Mouse (Mus musculus) monocyte, adult 5-6 weeks (primary cell): ENCODE data around the gene Prss38. TPM values are rescaled to one million over a fixed set of nuclear protein-coding genes. Genes with fewer than 3 reads are reported as not detected.

Source experiments
- ATAC-seq: fragments of 153-309, 156-312 bp; replicated peaks from 2 replicates; pipeline ENCODE4 v1.8.0; 2017; ENCODE audit warnings: mild to moderate bottlenecking; ENCODE audit not compliant: low TSS enrichment, insufficient number of reproducible peaks, severe bottlenecking, poor library complexity, low FRiP score
- total RNA-seq: library from RNA; stranded (forward); fragments of 200-1000, 200-491, 200-594 nt; gene quantifications from 3 replicates; pipeline ENCODE4 v1.2.3, GENCODE M21; 2017

The Prss38 gene
- total RNA-seq = not detected in 3 replicates

GRCm38 (mm10) chr11:59375475-59375874 is at the start of gene Prss38:
Gene Prss38 (minus strand): TSS chr11:59375657.
- no peak for ATAC-seq

- no peak for ATAC-seq
Measured at GRCm38 (mm10) chr11:59423010-59423588, 47.6 kb upstream of the Prss38 start.

GRCm38 (mm10) chr11:59421967-59422366 is 46.5 kb upstream of the Prss38 start:
- ATAC-seq = no peak

GRCm38 (mm10) chr11:59421436-59421835 is 46.0 kb upstream of the Prss38 start:
- ATAC-seq = 0 out of 2 replicates have a peak, but pooled peaks have one; percentile 10

GRCm38 (mm10) chr11:59418708-59419107 is 43.3 kb upstream of the Prss38 start:
- peak; percentile 47 for ATAC-seq

GRCm38 (mm10) chr11:59412999-59413863 is 37.8 kb upstream of the Prss38 start:
- no peak for ATAC-seq

GRCm38 (mm10) chr11:59412058-59412457 is 36.6 kb upstream of the Prss38 start:
- ATAC-seq = no peak

- ATAC-seq = no peak
Measured at GRCm38 (mm10) chr11:59410851-59411250, 35.4 kb upstream of the Prss38 start.

- ATAC-seq = no peak
Measured at GRCm38 (mm10) chr11:59405761-59406160, 30.3 kb upstream of the Prss38 start.

GRCm38 (mm10) chr11:59400876-59401275 is 25.4 kb upstream of the Prss38 start:
- ATAC-seq = no peak

GRCm38 (mm10) chr11:59399830-59400229 is 24.4 kb upstream of the Prss38 start:
- ATAC-seq = no peak

- no peak for ATAC-seq
Measured at GRCm38 (mm10) chr11:59397536-59398371, 22.3 kb upstream of the Prss38 start.

GRCm38 (mm10) chr11:59394451-59394850 is 19.0 kb upstream of the Prss38 start:
- no peak for ATAC-seq

- ATAC-seq = no peak
Measured at GRCm38 (mm10) chr11:59393591-59393990, 18.1 kb upstream of the Prss38 start.

- no peak for ATAC-seq
Measured at GRCm38 (mm10) chr11:59392300-59392699, 16.8 kb upstream of the Prss38 start.

- ATAC-seq = no peak
Measured at GRCm38 (mm10) chr11:59390470-59390869, 15.0 kb upstream of the Prss38 start.

GRCm38 (mm10) chr11:59389617-59390016 is 14.2 kb upstream of the Prss38 start:
- ATAC-seq = no peak

GRCm38 (mm10) chr11:59388806-59389205 is 13.3 kb upstream of the Prss38 start:
- ATAC-seq = no peak

GRCm38 (mm10) chr11:59387471-59387870 is 12.0 kb upstream of the Prss38 start:
- no peak for ATAC-seq
